Mouse (Mus musculus) liver, embryonic 16.5 days (tissue): Measurements from ENCODE around the gene Dpagt1. TPM values are rescaled to one million over a fixed set of nuclear protein-coding genes. Genes with fewer than 3 reads are reported as not detected.

ENCODE experiments used
- ATAC-seq: fragments of 200-750 bp; cut with Nextera tagmentation; 2 replicates; pipeline ENCODE4 v1.8.0; 2017; ENCODE audit warnings: low read depth, mild to moderate bottlenecking, moderate number of reproducible peaks, moderate library complexity
- H3K27ac ChIP-seq: fragments of 300-500 bp; sonication (generic); 2 replicates; pipeline ENCODE4 v1.5.1; 2014; ENCODE audit warnings: mild to moderate bottlenecking, low read length
- H3K27me3 ChIP-seq: fragments of 300-500 bp; sonication (generic); 2 replicates; pipeline ENCODE4 v1.6.1; 2014; ENCODE audit warnings: low read depth, low read length, mixed read lengths; ENCODE audit not compliant: control insufficient read depth, insufficient read depth
- H3K36me3 ChIP-seq: fragments of 300-500 bp; sonication (generic); 2 replicates; pipeline ENCODE4 v1.6.1; 2014; ENCODE audit warnings: mild to moderate bottlenecking; ENCODE audit not compliant: control insufficient read depth, insufficient read depth
- H3K4me1 ChIP-seq: fragments of 300-500 bp; sonication (generic); 2 replicates; pipeline ENCODE4 v1.6.1; 2014; ENCODE audit warnings: low read depth, low read length, mixed read lengths; ENCODE audit not compliant: control insufficient read depth
- H3K4me2 ChIP-seq: fragments of 300-500 bp; sonication (generic); 2 replicates; pipeline ENCODE4 v1.6.1; 2014; ENCODE audit warnings: low read depth, low read length, mixed read lengths
- H3K4me3 ChIP-seq: fragments of 300-500 bp; sonication (generic); 2 replicates; pipeline ENCODE4 v1.5.1; 2014; ENCODE audit warnings: low read depth, mild to moderate bottlenecking, low read length
- H3K9ac ChIP-seq: fragments of 300-500 bp; sonication (generic); 2 replicates; pipeline ENCODE4 v1.6.1; 2014; ENCODE audit warnings: low read depth, low read length
- H3K9me3 ChIP-seq: fragments of 300-500 bp; sonication (generic); replicated peaks from 2 replicates; pipeline ENCODE4 v1.6.1; 2016; ENCODE audit warnings: low read length; ENCODE audit not compliant: control insufficient read depth
- WGBS: fragments of 180-500 bp; shearing (Covaris S2); extraction: QIAGEN DNeasy Blood & Tissue Kit; methylation state at CpG from one replicate; pipeline ENCODE4 v1.1.7; 2014; ENCODE audit not compliant: insufficient replicate concordance; 5-methylcytosine and 5-hydroxymethylcytosine counted together
- microRNA-seq: library from miRNA; unstranded; fragments of <30 nt; microRNA quantifications from one replicate; pipeline ENCODE4, GENCODE M21; 2016
- polyA plus RNA-seq: library from polyadenylated mRNA; unstranded; fragments of >200 nt; fragmentation: Nextera tagmentation; extraction: Ambion mirVana; gene quantifications from 2 replicates; pipeline ENCODE4 v1.2.1, GENCODE M21; 2015

Gene Dpagt1
- polyA plus RNA-seq, 1 experiment from 2014 or later: 20.1 TPM

GRCm38 (mm10) chr9:44378153-44378730, 52.4 kb downstream of the Dpagt1 start:
- Histone ChIP-seq H3K9me3 (no peaks in the 10 kb centered on the region), H3K27me3 (no peaks in the 10 kb centered on the region), H3K36me3 (peaks cover 11% of the 10 kb centered on the region), H3K4me1 (peaks cover 22% of the 10 kb centered on the region), H3K27ac (peak overlapping the region; percentile 82), H3K4me2 (peak overlapping the region; percentile 90), H3K4me3 (peak overlapping the region; percentile 84), H3K9ac (peak overlapping the region; percentile 72)
- 41% methylated on average over 5 of the region's 5 CpGs for WGBS
- no peak for ATAC-seq

GRCm38 (mm10) chr9:44379054-44379834, 53.4 kb downstream of the Dpagt1 start, which contains the start of gene Hyou1:
TSS of gene Hyou1 (plus strand) at chr9:44379490.
- under 1% methylated on average over 82 of the region's 83 CpGs for WGBS
- peak within 1 kb of the TSS; percentile 85 for H3K9ac ChIP-seq
- H3K27ac ChIP-seq: peak within 1 kb of the TSS; percentile 82
- no peaks in the 10 kb centered on the region for H3K9me3 ChIP-seq
- H3K27me3 ChIP-seq: no peaks in the 10 kb centered on the region
- peak; percentile 98 for ATAC-seq
- peaks cover 19% of the 10 kb centered on the region for H3K4me1 ChIP-seq
- peak within 1 kb of the TSS; percentile 95 for H3K4me2 ChIP-seq
- H3K36me3 ChIP-seq: peaks cover 16% of the 10 kb centered on the region
- peak within 1 kb of the TSS; percentile 84 for H3K4me3 ChIP-seq

- ATAC-seq: peak; percentile 2; the same call in 1 of the 2 replicates
- peak overlapping the region; percentile 95 for H3K4me2 ChIP-seq
- peaks cover 19% of the 10 kb centered on the region for H3K4me1 ChIP-seq
- peak overlapping the region; percentile 84 for H3K4me3 ChIP-seq
- peak overlapping the region; percentile 85 for H3K9ac ChIP-seq
- H3K27me3 ChIP-seq: no peaks in the 10 kb centered on the region
- no peaks in the 10 kb centered on the region for H3K9me3 ChIP-seq
- peaks cover 22% of the 10 kb centered on the region for H3K36me3 ChIP-seq
- WGBS: 4% methylated on average over 15 of the region's 15 CpGs
- peak overlapping the region; percentile 76 for H3K27ac ChIP-seq
Measured at GRCm38 (mm10) chr9:44379862-44380261, 54.0 kb downstream of the Dpagt1 start.

Small RNA genes within 50 kb of the gene (microRNA-seq; reads per million reads assigned to microRNA genes)
- gene Gm44335: 1.7 reads per million

Other genes starting within 250 kb of the Dpagt1 start
- 0.04 TPM in 1 of 2 replicates, not detected in the other for gene Mfrp, start 224.3 kb upstream of the Dpagt1 start, polyA plus RNA-seq
- 0.29 and 0.52 TPM in 2 replicates for gene C1qtnf5, start 218.8 kb upstream of the Dpagt1 start, polyA plus RNA-seq
- 0.07 TPM in 1 of 2 replicates, not detected in the other for gene Gm49380, start 212.5 kb upstream of the Dpagt1 start, polyA plus RNA-seq
- 27.1 and 32.3 TPM in 2 replicates for gene Rnf26, start 212.5 kb upstream of the Dpagt1 start, polyA plus RNA-seq
- gene Mcam, start 191.6 kb upstream of the Dpagt1 start, polyA plus RNA-seq: 4.5 and 5.6 TPM in 2 replicates
- gene Cbl, start 92.0 kb upstream of the Dpagt1 start, polyA plus RNA-seq: 4.4 and 5.0 TPM in 2 replicates
- gene Ccdc153, start 85.3 kb upstream of the Dpagt1 start, polyA plus RNA-seq: not detected in 2 replicates
- gene Pdzd3, start 74.5 kb upstream of the Dpagt1 start, polyA plus RNA-seq: 0.04 and 0.14 TPM in 2 replicates
- gene Nlrx1, start 57.4 kb upstream of the Dpagt1 start, polyA plus RNA-seq: 4.3 and 5.0 TPM in 2 replicates
- 16.0 and 17.9 TPM in 2 replicates for gene Abcg4, start 37.4 kb upstream of the Dpagt1 start, polyA plus RNA-seq
- gene Hinfp, start 20.3 kb upstream of the Dpagt1 start, polyA plus RNA-seq: 10.1 and 12.6 TPM in 2 replicates
- 7.8 and 9.1 TPM in 2 replicates for gene C2cd2l, start 5.7 kb upstream of the Dpagt1 start, polyA plus RNA-seq
- 191 and 216 TPM in 2 replicates for gene H2afx, start 8.7 kb downstream of the Dpagt1 start, polyA plus RNA-seq
- gene Hmbs, start 18.2 kb downstream of the Dpagt1 start, polyA plus RNA-seq: 1,376 and 1,388 TPM in 2 replicates
- gene Vps11, start 35.7 kb downstream of the Dpagt1 start, polyA plus RNA-seq: 14.3 and 14.4 TPM in 2 replicates
- gene Hyou1, start 53.5 kb downstream of the Dpagt1 start, polyA plus RNA-seq: 14.3 and 14.5 TPM in 2 replicates
- 65.1 and 81.4 TPM in 2 replicates for gene Slc37a4, start 70.8 kb downstream of the Dpagt1 start, polyA plus RNA-seq
- gene Rps25, start 81.1 kb downstream of the Dpagt1 start, polyA plus RNA-seq: 791 and 928 TPM in 2 replicates
- 42.8 and 46.3 TPM in 2 replicates for gene Trappc4, start 81.6 kb downstream of the Dpagt1 start, polyA plus RNA-seq
- 12.2 and 16.3 TPM in 2 replicates for gene Ccdc84, start 92.5 kb downstream of the Dpagt1 start, polyA plus RNA-seq
- not detected in 2 replicates for gene Foxr1, start 115.1 kb downstream of the Dpagt1 start, polyA plus RNA-seq
- gene Upk2, start 129.0 kb downstream of the Dpagt1 start, polyA plus RNA-seq: not detected in 2 replicates
- gene Bcl9l, start 156.8 kb downstream of the Dpagt1 start, polyA plus RNA-seq: 2.2 TPM in 2 replicates
- 0.14 TPM in 1 of 2 replicates, not detected in the other for gene Cxcr5, start 235.9 kb downstream of the Dpagt1 start, polyA plus RNA-seq